In the genomic region with DNA sequence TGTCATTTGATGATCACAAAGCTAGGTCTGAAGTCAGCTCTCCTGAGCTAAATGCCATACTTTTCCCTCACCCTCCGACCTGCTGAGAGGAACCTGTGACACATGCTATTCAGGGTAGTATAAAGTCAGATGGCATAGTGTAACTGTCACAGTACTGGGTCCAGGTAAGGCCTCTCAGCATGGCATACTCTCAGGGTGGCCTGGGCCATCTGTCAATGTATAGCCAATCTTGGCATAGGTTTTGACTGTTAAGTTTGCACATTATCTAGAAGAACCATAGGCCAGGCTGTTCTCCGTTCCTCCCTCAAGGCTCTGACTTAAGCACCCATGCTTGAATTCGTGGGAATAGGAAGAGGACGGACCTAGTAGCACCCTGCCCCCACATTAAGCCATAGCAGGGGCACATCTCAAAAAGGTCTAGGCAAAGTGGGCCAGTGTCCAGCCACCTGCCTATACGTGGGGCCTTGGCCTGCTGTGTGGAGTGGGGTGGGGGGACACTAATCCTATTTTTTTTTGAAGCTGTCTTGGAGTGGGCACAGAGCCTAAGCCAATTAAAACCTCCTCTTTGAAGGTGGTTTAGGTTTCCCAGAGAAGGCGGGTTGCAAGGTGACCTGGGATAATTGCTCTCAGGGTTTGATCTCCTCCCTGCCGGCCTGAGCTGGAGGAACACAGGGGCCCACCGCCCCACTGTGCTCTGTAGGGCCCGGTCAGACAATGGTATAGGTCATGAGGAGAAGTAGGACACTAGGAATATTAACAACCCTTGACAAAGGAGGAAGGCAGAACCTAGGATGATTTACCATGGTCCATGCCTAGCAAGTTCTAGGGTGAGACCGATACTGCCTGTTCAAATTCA, we compare ENCODE assay signal across 12 mouse cellular contexts.
DNase-seq lines count a peak whose midpoint lies in the region; ATAC-seq lines count a peak whose summit lies in the region.
"Had no signal": no experiment of that assay in that cellular context is flagged by ENCODE, and none has a peak within 500 bp of the region (broad histone marks: within the 10 kb centered on the region; RNA-seq: fewer than 3 reads in every experiment).

No protein-coding gene starts in this region.

- H3K4me1 ChIP-seq in hindbrain, embryonic 10.5 days (replicated peaks) = peaks cover 22% of the 10 kb centered on the region
- no peaks in the 10 kb centered on the region for H3K4me1 ChIP-seq in hindbrain, embryonic 11.5 days (replicated peaks; ENCODE audit: control insufficient read depth, insufficient read depth, low read length)
- peaks cover 13% of the 10 kb centered on the region for H3K4me1 ChIP-seq in forebrain, embryonic 14.5 days (ENCODE audit: control insufficient read depth, insufficient read depth, low read length)
- H3K4me1 ChIP-seq: liver, embryonic 15.5 days had no signal

- H3K9ac ChIP-seq in hindbrain, embryonic 11.5 days (ENCODE audit: low read depth, low read length) = no peak overlapping the region
- no peak overlapping the region for H3K9ac ChIP-seq in forebrain, embryonic 14.5 days (ENCODE audit: low read length)
- H3K9ac ChIP-seq: liver, embryonic 15.5 days had no signal

- no peak for DNase-seq in hindbrain, embryonic 10.5 days (ENCODE audit: low spot score)
- DNase-seq in hindbrain, embryonic 11.5 days (ENCODE audit: low spot score) = no peak
- peak; percentile 37 for DNase-seq in brain, adult 2 months (ENCODE audit: low read depth, low spot score)
- peak; percentile 46 for DNase-seq in cerebellum, adult 9-10 months
- peak; percentile 50 for DNase-seq in forebrain, embryonic 14.5 days (ENCODE audit: low spot score)
- no peak for DNase-seq in testis, postnatal 10 days (ENCODE audit: low spot score)
- no peak for DNase-seq in heart, postnatal 25 days (ENCODE audit: low spot score)
- DNase-seq: adrenal gland, postnatal 10 days; midbrain, embryonic 14.5 days had no signal

- H3K27me3 ChIP-seq in hindbrain, embryonic 10.5 days (ENCODE audit: insufficient read depth, poor library complexity, severe bottlenecking) = no peaks in the 10 kb centered on the region
- H3K27me3 ChIP-seq in hindbrain, embryonic 11.5 days (ENCODE audit: control insufficient read depth, insufficient read depth, low read length) = no peaks in the 10 kb centered on the region
- H3K27me3 ChIP-seq in forebrain, embryonic 14.5 days (replicated peaks; ENCODE audit: control insufficient read depth, insufficient read depth, low read length) = no peaks in the 10 kb centered on the region
- H3K27me3 ChIP-seq: liver, embryonic 15.5 days had no signal

- ATAC-seq in hindbrain, embryonic 11.5 days (ENCODE audit: low FRiP score) = no peak; the same call in 1 of the 2 replicates
- peak; percentile 52 for ATAC-seq in forebrain, embryonic 14.5 days
- ATAC-seq in inflammation-experienced regulatory T-cells, adult 6 months = no peak
- ATAC-seq: intestine, postnatal 0 days had no signal

- 57% methylated on average over 10 of the region's 10 CpGs for WGBS in hindbrain, embryonic 10.5 days
- 58% methylated on average over 10 of the region's 10 CpGs for WGBS in hindbrain, embryonic 11.5 days
- 23% methylated on average over 10 of the region's 10 CpGs for WGBS in forebrain, embryonic 14.5 days

- no peak overlapping the region for H3K4me3 ChIP-seq in hindbrain, embryonic 10.5 days
- H3K4me3 ChIP-seq in hindbrain, embryonic 11.5 days (ENCODE audit: low read depth, low read length) = no peak overlapping the region
- no peak overlapping the region for H3K4me3 ChIP-seq in forebrain, embryonic 14.5 days (ENCODE audit: low read depth, low read length)
- H3K4me3 ChIP-seq: liver, embryonic 15.5 days had no signal

- H3K4me2 ChIP-seq in hindbrain, embryonic 11.5 days (replicated peaks; ENCODE audit: low read depth, low read length) = no peak overlapping the region
- no peak overlapping the region for H3K4me2 ChIP-seq in forebrain, embryonic 14.5 days (ENCODE audit: low read length)
- H3K4me2 ChIP-seq: liver, embryonic 15.5 days had no signal

- H3K9me3 ChIP-seq in hindbrain, embryonic 10.5 days = no peaks in the 10 kb centered on the region
- no peaks in the 10 kb centered on the region for H3K9me3 ChIP-seq in hindbrain, embryonic 11.5 days (ENCODE audit: control insufficient read depth, low read length)
- no peaks in the 10 kb centered on the region for H3K9me3 ChIP-seq in forebrain, embryonic 14.5 days (replicated peaks; ENCODE audit: control insufficient read depth, low read length)
- H3K9me3 ChIP-seq: liver, embryonic 15.5 days had no signal

- intact Hi-C loops in heart, postnatal 25 days (cut with DNase I) = loop anchor here (5.0 kb wide), 1 partner anchor 57 kb away; no protein-coding TSS in a partner anchor

- 0 out of 2 replicates have a peak overlapping the region, but pooled peaks have one; percentile 45 for H3K27ac ChIP-seq in hindbrain, embryonic 10.5 days
- no peak overlapping the region for H3K27ac ChIP-seq in hindbrain, embryonic 11.5 days (ENCODE audit: low read depth, low read length)
- no peak overlapping the region for H3K27ac ChIP-seq in forebrain, embryonic 14.5 days (ENCODE audit: low read depth, low read length)
- H3K27ac ChIP-seq: liver, embryonic 15.5 days had no signal

- no peaks in the 10 kb centered on the region for H3K36me3 ChIP-seq in hindbrain, embryonic 10.5 days
- H3K36me3 ChIP-seq in hindbrain, embryonic 11.5 days (ENCODE audit: control insufficient read depth, insufficient read depth, low read length) = no peaks in the 10 kb centered on the region
- H3K36me3 ChIP-seq in forebrain, embryonic 14.5 days (ENCODE audit: control insufficient read depth, insufficient read depth, low read length) = no peaks in the 10 kb centered on the region
- H3K36me3 ChIP-seq: liver, embryonic 15.5 days had no signal

Comparison
In these comparisons a context has a peak if more than half of its experiments do, and no peak if none do; other contexts are left out.
1. DNase-seq: peak in brain, adult 2 months (single experiment), cerebellum, adult 9-10 months (single experiment) and forebrain, embryonic 14.5 days (single experiment); none in hindbrain, embryonic 10.5 days (single experiment), hindbrain, embryonic 11.5 days (single experiment), testis, postnatal 10 days (single experiment) and heart, postnatal 25 days (single experiment).